Mouse (Mus musculus): Measurements from ENCODE around the gene BC028528. TPM values are rescaled to one million over a fixed set of nuclear protein-coding genes. Genes with fewer than 3 reads are reported as not detected.
"Not testable (repeated sequence)": the region's sequence is repeated elsewhere in the genome, so short reads cannot be mapped to it uniquely, and the experiment has no call there.

The BC028528 gene
- polyA plus RNA-seq, 1 experiment from 2014 or later: 12.3 TPM

DNA sequence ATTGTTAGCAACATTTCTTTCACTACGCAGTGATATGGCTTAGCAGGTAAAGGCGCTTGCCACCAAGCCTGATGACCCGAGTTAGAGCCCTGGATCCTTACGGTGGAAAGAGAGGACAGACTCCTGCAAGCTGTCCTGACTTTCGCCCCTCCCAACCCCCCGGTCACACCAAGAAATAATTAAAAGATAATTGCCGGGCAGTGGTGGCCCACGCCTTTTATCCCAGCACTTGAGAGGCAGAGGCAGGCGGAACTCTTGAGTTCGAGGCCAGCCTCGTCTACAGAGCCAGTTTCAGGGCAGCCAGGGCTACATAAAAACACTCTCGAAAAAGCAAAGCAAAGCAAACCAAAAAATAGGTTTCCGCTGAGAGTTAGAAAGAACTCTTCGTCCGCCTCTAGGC is 20.8 kb downstream of the BC028528 start:
- Histone ChIP-seq H3K36me3 (ENCODE audit: control insufficient read depth, insufficient read depth, low read length) (peaks cover 8% of the 10 kb centered on the region; the same call in 1 of the 2 replicates), H3K9me3 (ENCODE audit: control insufficient read depth, low read length) (no peaks in the 10 kb centered on the region), H3K4me3 (ENCODE audit: low read depth, low read length) (peak overlapping the region; percentile 70), H3K9ac (replicated peaks; ENCODE audit: low read depth, low read length) (peak overlapping the region; percentile 62), H3K4me1 (ENCODE audit: control insufficient read depth, insufficient read depth, low read length) (peaks cover 14% of the 10 kb centered on the region), H3K27me3 (ENCODE audit: control insufficient read depth, insufficient read depth, low read length) (no peaks in the 10 kb centered on the region), H3K4me2 (ENCODE audit: low read depth, low read length) (peak overlapping the region; percentile 74), H3K27ac (ENCODE audit: low read depth, low read length) (peak overlapping the region; percentile 69)
- 9% methylated on average over 15 of the region's 15 CpGs for WGBS
- peak; percentile 26 for ATAC-seq (ENCODE audit: low read depth)

DNA sequence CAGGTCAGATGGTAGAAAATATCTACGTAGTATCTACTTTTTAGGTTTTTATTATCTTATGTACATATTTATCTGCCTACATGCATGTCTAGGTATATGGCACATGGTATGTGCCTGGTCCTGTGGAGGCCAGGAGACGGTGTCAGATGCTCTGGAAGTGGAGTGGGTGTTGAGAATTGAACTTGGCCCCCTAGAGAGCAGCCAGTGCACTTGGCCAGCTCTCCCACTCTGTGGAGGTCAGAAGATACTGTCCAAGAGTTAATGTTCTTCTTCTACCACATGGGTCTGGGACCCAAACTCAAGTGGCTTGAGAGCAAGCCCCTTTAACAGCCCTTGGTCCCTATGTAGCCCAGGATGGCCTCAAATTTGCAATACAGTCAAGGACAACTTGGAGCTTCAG is 24.4 kb downstream of the BC028528 start:
- no peak for ATAC-seq (ENCODE audit: low read depth)
- Histone ChIP-seq H3K4me3 (ENCODE audit: low read depth, low read length) (no peak overlapping the region), H3K27me3 (ENCODE audit: control insufficient read depth, insufficient read depth, low read length) (no peaks in the 10 kb centered on the region), H3K9ac (replicated peaks; ENCODE audit: low read depth, low read length) (no peak overlapping the region), H3K36me3 (ENCODE audit: control insufficient read depth, insufficient read depth, low read length) (peaks cover 16% of the 10 kb centered on the region), H3K4me1 (ENCODE audit: control insufficient read depth, insufficient read depth, low read length) (peaks cover 12% of the 10 kb centered on the region), H3K4me2 (ENCODE audit: low read depth, low read length) (no peak overlapping the region), H3K27ac (ENCODE audit: low read depth, low read length) (no peak overlapping the region), H3K9me3 (ENCODE audit: control insufficient read depth, low read length) (no peaks in the 10 kb centered on the region)
- 100% methylated on average over 2 of the region's 2 CpGs for WGBS

DNA sequence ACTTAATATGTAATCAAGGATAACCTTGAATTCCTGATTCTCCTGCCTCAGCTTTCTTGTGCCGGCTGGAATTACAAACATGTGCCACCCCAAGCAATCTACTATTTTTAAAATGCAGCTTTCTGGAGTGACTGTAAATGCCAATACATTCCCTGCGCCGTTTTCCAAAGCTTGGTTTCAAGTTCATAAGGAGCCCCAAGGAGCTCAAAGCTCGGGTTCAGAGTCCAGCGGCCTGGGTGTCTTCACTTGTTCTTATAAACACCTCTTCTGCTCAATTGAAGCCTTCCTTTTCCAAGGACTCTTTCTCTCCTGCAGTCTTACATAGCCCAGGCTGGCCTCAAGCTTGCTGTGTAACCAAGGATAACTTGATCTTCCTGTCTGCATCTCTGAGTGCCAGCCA is 25.7 kb downstream of the BC028528 start:
- Histone ChIP-seq H3K27ac (ENCODE audit: low read depth, low read length) (no peak overlapping the region), H3K9me3 (ENCODE audit: control insufficient read depth, low read length) (no peaks in the 10 kb centered on the region), H3K4me1 (ENCODE audit: control insufficient read depth, insufficient read depth, low read length) (0 out of 2 replicates have a peak, but pooled peaks cover 6% of the 10 kb centered on the region), H3K36me3 (ENCODE audit: control insufficient read depth, insufficient read depth, low read length) (peaks cover 16% of the 10 kb centered on the region), H3K4me3 (ENCODE audit: low read depth, low read length) (no peak overlapping the region), H3K9ac (replicated peaks; ENCODE audit: low read depth, low read length) (no peak overlapping the region), H3K4me2 (ENCODE audit: low read depth, low read length) (no peak overlapping the region), H3K27me3 (ENCODE audit: control insufficient read depth, insufficient read depth, low read length) (no peaks in the 10 kb centered on the region)
- 94% methylated on average over 5 of the region's 5 CpGs for WGBS
- ATAC-seq (ENCODE audit: low read depth): no peak

DNA sequence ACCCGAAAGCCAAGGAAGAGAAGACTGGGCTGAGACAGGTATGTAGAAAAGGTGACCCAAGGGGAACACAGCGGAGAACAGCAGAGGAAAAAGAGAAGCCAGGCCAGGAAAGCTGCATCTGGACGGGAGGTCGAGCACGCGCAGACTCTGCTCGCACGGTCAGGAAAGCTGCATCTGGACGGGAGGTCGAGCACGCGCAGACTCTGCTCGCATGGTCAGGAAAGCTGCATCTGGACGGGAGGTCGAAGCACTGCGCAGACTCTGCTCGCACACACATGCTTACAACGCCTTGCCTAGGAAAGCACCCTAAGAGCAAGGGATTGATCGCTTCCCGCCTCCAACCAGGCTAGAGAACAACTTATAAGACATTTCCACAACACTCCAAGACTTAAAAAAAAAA is 26.2 kb downstream of the BC028528 start:
- Histone ChIP-seq H3K9ac (replicated peaks; ENCODE audit: low read depth, low read length) (no peak overlapping the region), H3K36me3 (ENCODE audit: control insufficient read depth, insufficient read depth, low read length) (peaks cover 16% of the 10 kb centered on the region), H3K4me2 (ENCODE audit: low read depth, low read length) (no peak overlapping the region), H3K4me1 (ENCODE audit: control insufficient read depth, insufficient read depth, low read length) (0 out of 2 replicates have a peak, but pooled peaks cover 2% of the 10 kb centered on the region), H3K27ac (ENCODE audit: low read depth, low read length) (no peak overlapping the region), H3K27me3 (ENCODE audit: control insufficient read depth, insufficient read depth, low read length) (no peaks in the 10 kb centered on the region), H3K4me3 (ENCODE audit: low read depth, low read length) (no peak overlapping the region), H3K9me3 (ENCODE audit: control insufficient read depth, low read length) (no peaks in the 10 kb centered on the region)
- ATAC-seq (ENCODE audit: low read depth): no peak
- WGBS: 93% methylated on average over 20 of the region's 20 CpGs

DNA sequence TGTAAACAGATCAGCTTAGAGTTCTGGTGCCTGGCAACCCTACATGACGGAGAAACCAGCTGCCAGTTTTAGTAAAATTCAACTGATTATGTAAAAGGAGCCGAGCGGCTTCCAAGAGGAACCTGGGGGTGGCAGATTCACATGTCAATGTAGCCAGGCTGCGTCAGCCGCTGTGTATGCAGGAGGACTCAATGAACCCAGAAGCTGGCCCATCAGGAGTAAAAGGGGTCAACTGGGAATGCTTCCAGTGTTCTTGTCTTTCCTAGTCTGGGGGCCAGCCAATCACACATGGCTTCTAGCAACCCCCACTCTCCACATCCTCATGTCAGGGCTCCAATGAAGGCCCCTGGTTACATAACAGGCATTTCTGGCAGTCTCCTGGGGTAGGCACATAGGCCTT is 26.8 kb downstream of the BC028528 start:
- Histone ChIP-seq H3K9ac (replicated peaks; ENCODE audit: low read depth, low read length) (no peak overlapping the region), H3K4me3 (ENCODE audit: low read depth, low read length) (no peak overlapping the region), H3K27me3 (ENCODE audit: control insufficient read depth, insufficient read depth, low read length) (no peaks in the 10 kb centered on the region), H3K36me3 (ENCODE audit: control insufficient read depth, insufficient read depth, low read length) (peaks cover 16% of the 10 kb centered on the region), H3K4me1 (ENCODE audit: control insufficient read depth, insufficient read depth, low read length) (no peaks in the 10 kb centered on the region), H3K4me2 (ENCODE audit: low read depth, low read length) (no peak overlapping the region), H3K9me3 (ENCODE audit: control insufficient read depth, low read length) (no peaks in the 10 kb centered on the region), H3K27ac (ENCODE audit: low read depth, low read length) (no peak overlapping the region)
- no peak for ATAC-seq (ENCODE audit: low read depth)
- 96% methylated on average over 5 of the region's 5 CpGs for WGBS

DNA sequence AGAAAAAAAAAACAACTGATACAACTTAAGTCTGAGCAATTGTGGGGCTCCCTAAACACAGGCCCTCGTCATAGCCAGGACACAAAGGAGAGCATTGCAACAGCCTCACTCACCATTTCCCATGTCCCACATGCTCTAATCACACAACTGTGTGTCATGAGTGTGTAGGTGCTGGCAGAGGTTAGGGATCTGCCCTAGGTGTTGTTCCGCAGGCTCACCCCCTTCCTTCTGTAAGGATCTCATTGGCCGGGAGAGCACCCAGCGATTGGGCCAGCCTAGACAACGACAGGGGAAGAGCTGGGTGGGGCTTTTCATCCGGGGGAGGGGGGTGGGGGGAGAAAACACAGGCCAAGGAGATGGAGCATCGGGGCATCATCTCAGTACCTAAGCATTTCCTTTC is 28.2 kb downstream of the BC028528 start:
- H3K27ac ChIP-seq (ENCODE audit: low read depth, low read length): no peak overlapping the region
- H3K36me3 ChIP-seq (ENCODE audit: control insufficient read depth, insufficient read depth, low read length): peaks cover 12% of the 10 kb centered on the region
- no peak for ATAC-seq (ENCODE audit: low read depth)
- H3K9me3 ChIP-seq (ENCODE audit: control insufficient read depth, low read length): no peaks in the 10 kb centered on the region
- H3K27me3 ChIP-seq (ENCODE audit: control insufficient read depth, insufficient read depth, low read length): no peaks in the 10 kb centered on the region
- no peak overlapping the region for H3K4me2 ChIP-seq (ENCODE audit: low read depth, low read length)
- H3K9ac ChIP-seq (replicated peaks; ENCODE audit: low read depth, low read length): no peak overlapping the region
- H3K4me3 ChIP-seq (ENCODE audit: low read depth, low read length): no peak overlapping the region
- 82% methylated on average over 7 of the region's 7 CpGs for WGBS
- H3K4me1 ChIP-seq (ENCODE audit: control insufficient read depth, insufficient read depth, low read length): no peaks in the 10 kb centered on the region

DNA sequence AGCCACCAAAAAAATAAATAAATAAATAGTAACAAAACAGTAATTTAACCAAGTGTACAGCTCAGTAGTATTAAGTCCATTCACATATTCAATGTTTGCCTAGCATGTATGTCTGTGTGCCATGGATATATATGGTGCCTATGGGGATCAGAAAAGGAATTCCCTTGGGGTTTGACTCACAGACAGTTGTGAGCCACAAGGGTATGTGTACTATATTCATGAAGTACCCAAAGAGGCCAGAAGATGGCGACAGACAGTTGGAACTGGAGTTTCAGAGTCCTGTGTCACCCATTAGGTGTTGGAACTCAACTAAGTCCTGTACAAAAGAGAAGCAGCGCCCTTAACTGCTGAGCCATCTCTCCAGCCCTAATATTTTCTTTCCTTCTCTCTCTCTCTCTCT is 30.0 kb downstream of the BC028528 start:
- H3K36me3 ChIP-seq (ENCODE audit: control insufficient read depth, insufficient read depth, low read length): peaks cover 9% of the 10 kb centered on the region
- no peak overlapping the region for H3K4me3 ChIP-seq (ENCODE audit: low read depth, low read length)
- no peaks in the 10 kb centered on the region for H3K4me1 ChIP-seq (ENCODE audit: control insufficient read depth, insufficient read depth, low read length)
- no peak overlapping the region for H3K9ac ChIP-seq (replicated peaks; ENCODE audit: low read depth, low read length)
- no peak overlapping the region for H3K4me2 ChIP-seq (ENCODE audit: low read depth, low read length)
- 35% methylated on average over 2 of the region's 2 CpGs for WGBS
- H3K27ac ChIP-seq (ENCODE audit: low read depth, low read length): no peak overlapping the region
- no peaks in the 10 kb centered on the region for H3K27me3 ChIP-seq (ENCODE audit: control insufficient read depth, insufficient read depth, low read length)
- ATAC-seq (ENCODE audit: low read depth): peak; percentile 61; the same call in 1 of the 2 replicates
- no peaks in the 10 kb centered on the region for H3K9me3 ChIP-seq (ENCODE audit: control insufficient read depth, low read length)

DNA sequence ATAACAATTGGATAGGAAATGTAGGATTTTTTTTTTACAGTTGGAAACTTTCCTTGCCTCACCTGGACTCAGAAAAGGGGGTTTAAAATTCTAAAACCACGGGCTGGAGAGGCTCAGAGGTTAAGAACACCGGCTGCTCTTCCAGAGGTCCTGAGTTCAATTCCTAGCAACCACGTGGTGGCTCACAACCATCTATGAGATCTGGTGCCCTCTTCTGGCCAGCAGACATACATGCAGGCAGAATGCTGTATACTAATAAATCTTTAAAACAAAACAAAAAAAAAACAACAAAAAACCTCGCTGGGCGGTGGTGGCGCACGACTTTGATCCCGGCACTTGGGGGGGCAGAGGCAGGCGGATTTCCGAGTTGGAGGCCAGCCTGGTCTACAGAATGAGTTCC is 30.6 kb downstream of the BC028528 start:
- no peak for ATAC-seq (ENCODE audit: low read depth)
- H3K36me3 ChIP-seq (ENCODE audit: control insufficient read depth, insufficient read depth, low read length): peaks cover 9% of the 10 kb centered on the region
- H3K9me3 ChIP-seq (ENCODE audit: control insufficient read depth, low read length): no peaks in the 10 kb centered on the region
- no peak overlapping the region for H3K4me2 ChIP-seq (ENCODE audit: low read depth, low read length)
- H3K27ac ChIP-seq (ENCODE audit: low read depth, low read length): no peak overlapping the region
- no peak overlapping the region for H3K9ac ChIP-seq (replicated peaks; ENCODE audit: low read depth, low read length)
- H3K27me3 ChIP-seq (ENCODE audit: control insufficient read depth, insufficient read depth, low read length): no peaks in the 10 kb centered on the region
- H3K4me3 ChIP-seq (ENCODE audit: low read depth, low read length): no peak overlapping the region
- H3K4me1 ChIP-seq (ENCODE audit: control insufficient read depth, insufficient read depth, low read length): no peaks in the 10 kb centered on the region
- 76% methylated on average over 10 of the region's 10 CpGs for WGBS

DNA sequence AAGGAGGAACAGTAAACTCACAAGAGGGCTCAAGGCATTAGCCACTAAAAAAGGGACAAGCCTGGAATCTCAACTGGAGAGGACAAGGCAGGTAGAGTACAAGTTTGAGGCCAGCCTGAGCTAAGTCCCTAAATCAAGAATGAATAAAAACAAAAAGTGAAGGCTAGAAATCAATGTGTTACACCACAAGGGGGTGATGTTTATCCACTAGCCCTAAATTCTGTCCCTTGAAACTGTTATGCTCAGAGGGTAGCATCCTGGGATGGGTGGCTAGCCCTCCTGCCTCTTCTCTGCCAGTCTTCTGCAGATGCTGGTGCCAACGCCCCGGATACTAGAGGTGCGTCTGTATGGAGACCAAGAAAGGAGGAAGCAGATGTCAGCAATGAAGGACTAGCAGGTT is 31.5 kb downstream of the BC028528 start:
- H3K4me3 ChIP-seq (ENCODE audit: low read depth, low read length): no peak overlapping the region
- no peak overlapping the region for H3K9ac ChIP-seq (replicated peaks; ENCODE audit: low read depth, low read length)
- H3K9me3 ChIP-seq (ENCODE audit: control insufficient read depth, low read length): no peaks in the 10 kb centered on the region
- H3K4me1 ChIP-seq (ENCODE audit: control insufficient read depth, insufficient read depth, low read length): no peaks in the 10 kb centered on the region
- no peaks in the 10 kb centered on the region; the same call in 1 of the 2 replicates for H3K27me3 ChIP-seq (ENCODE audit: control insufficient read depth, insufficient read depth, low read length)
- H3K4me2 ChIP-seq (ENCODE audit: low read depth, low read length): no peak overlapping the region
- 92% methylated on average over 3 of the region's 3 CpGs for WGBS
- H3K27ac ChIP-seq (ENCODE audit: low read depth, low read length): no peak overlapping the region
- H3K36me3 ChIP-seq (ENCODE audit: control insufficient read depth, insufficient read depth, low read length): peaks cover 5% of the 10 kb centered on the region
- no peak for ATAC-seq (ENCODE audit: low read depth)

DNA sequence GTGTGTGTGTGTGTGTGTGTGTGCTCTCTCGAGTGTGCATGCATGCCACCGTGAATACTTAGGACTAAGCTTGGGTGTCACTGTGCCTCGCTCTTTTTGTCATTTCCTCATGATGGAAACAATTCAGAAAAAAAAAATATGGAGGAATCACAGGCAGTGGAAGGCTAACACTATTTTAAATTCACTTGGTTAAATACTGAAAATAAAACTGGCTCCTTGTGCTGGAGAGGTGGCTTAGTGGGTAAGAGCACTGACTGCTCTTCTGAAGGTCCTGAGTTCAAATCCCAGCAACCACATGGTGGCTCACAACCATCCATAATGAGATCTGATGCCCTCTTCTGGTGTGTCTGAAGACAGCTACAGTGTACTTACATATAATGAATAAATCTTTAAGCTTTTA is 33.5 kb downstream of the BC028528 start:
- not testable (repeated sequence) for H3K9ac ChIP-seq (replicated peaks; ENCODE audit: low read depth, low read length); H3K4me2 ChIP-seq (ENCODE audit: low read depth, low read length); ATAC-seq (ENCODE audit: low read depth); H3K4me3 ChIP-seq (ENCODE audit: low read depth, low read length); H3K27me3 ChIP-seq (ENCODE audit: control insufficient read depth, insufficient read depth, low read length); H3K4me1 ChIP-seq (ENCODE audit: control insufficient read depth, insufficient read depth, low read length); H3K9me3 ChIP-seq (ENCODE audit: control insufficient read depth, low read length); H3K27ac ChIP-seq (ENCODE audit: low read depth, low read length); H3K36me3 ChIP-seq (ENCODE audit: control insufficient read depth, insufficient read depth, low read length)
- 89% methylated on average over 3 of the region's 3 CpGs for WGBS
